Mouse (Mus musculus) liver, postnatal 0 days (tissue): ENCODE results near the gene Meis1. TPM values are rescaled to one million over a fixed set of nuclear protein-coding genes. Genes with fewer than 3 reads are reported as not detected.

Experiments
- ATAC-seq: fragments of 200-750 bp; cut with Nextera tagmentation; 2 replicates; pipeline ENCODE4 v1.8.0; 2017; ENCODE audit warnings: mild to moderate bottlenecking, moderate library complexity
- DNase-seq: peaks from one replicate; pipeline ENCODE4 v3.0.0-alpha.2; 2016
- H3K27ac ChIP-seq: fragments of 300-500 bp; sonication (generic); 2 replicates; pipeline ENCODE4 v1.5.1; 2014; ENCODE audit warnings: antibody characterized with exemption, moderate library complexity, mild to moderate bottlenecking, low read depth
- H3K27me3 ChIP-seq: fragments of 300-500 bp; sonication (generic); 2 replicates; pipeline ENCODE4 v1.6.1; 2014; ENCODE audit warnings: low read length, control low read depth, mixed read lengths; ENCODE audit not compliant: insufficient read depth
- H3K36me3 ChIP-seq: fragments of 300-500 bp; sonication (generic); replicated peaks from 2 replicates; pipeline ENCODE4 v1.6.1; 2014; ENCODE audit warnings: mild to moderate bottlenecking, control low read depth, low read length, moderate library complexity, mixed read lengths; ENCODE audit not compliant: insufficient read depth
- H3K4me1 ChIP-seq: fragments of 300-500 bp; sonication (generic); 2 replicates; pipeline ENCODE4 v1.6.1; 2014; ENCODE audit warnings: antibody characterized with exemption, mild to moderate bottlenecking, control low read depth; ENCODE audit not compliant: insufficient read depth
- H3K4me2 ChIP-seq: fragments of 300-500 bp; sonication (generic); 2 replicates; pipeline ENCODE4 v1.6.1; 2014; ENCODE audit warnings: low read depth, mild to moderate bottlenecking, low read length, moderate library complexity, mixed read lengths
- H3K4me3 ChIP-seq: fragments of 300-500 bp; sonication (generic); 2 replicates; pipeline ENCODE4 v1.5.1; 2014; ENCODE audit warnings: low read depth, low read length
- H3K9ac ChIP-seq: fragments of 300-500 bp; sonication (generic); replicated peaks from 2 replicates; pipeline ENCODE4 v1.6.1; 2014; ENCODE audit warnings: mild to moderate bottlenecking, moderate library complexity
- H3K9me3 ChIP-seq: fragments of 300-500 bp; sonication (generic); 2 replicates; pipeline ENCODE4 v1.6.1; 2016; ENCODE audit warnings: mild to moderate bottlenecking, control low read depth, low read length, mixed read lengths
- CTCF ChIP-seq: sonication (generic); IDR thresholded peaks from 2 replicates; pipeline ENCODE4 v1.5.1; 2016; ENCODE audit warnings: antibody characterized with exemption, low read depth
- EP300 ChIP-seq: IDR thresholded peaks from 2 replicates; pipeline ENCODE4 v1.6.1; 2016; ENCODE audit warnings: antibody characterized with exemption, low read depth, mild to moderate bottlenecking
- WGBS: fragments of 180-500 bp; shearing (Covaris S2); extraction: QIAGEN DNeasy Blood & Tissue Kit; methylation state at CpG from one replicate; pipeline ENCODE4 v1.1.7; 2014; ENCODE audit not compliant: insufficient replicate concordance; 5-methylcytosine and 5-hydroxymethylcytosine counted together
- polyA plus RNA-seq: library from polyadenylated mRNA; unstranded; fragments of >200 nt; fragmentation: Nextera tagmentation; extraction: Ambion mirVana; gene quantifications from 2 replicates; pipeline ENCODE4 v1.2.1, GENCODE M21; 2015

Meis1 gene
- polyA plus RNA-seq, 1 experiment from 2014 or later: 6.7 TPM

GRCm38 (mm10) chr11:18879456-18879818, 139.3 kb downstream of the Meis1 start:
- no peaks in the 10 kb centered on the region for H3K36me3 ChIP-seq
- ATAC-seq (no peak), DNase-seq (no peak)
- H3K4me1 ChIP-seq: peaks cover 18% of the 10 kb centered on the region
- H3K27me3 ChIP-seq: peaks cover 27% of the 10 kb centered on the region
- H3K9ac ChIP-seq: no peak overlapping the region
- no peak overlapping the region for H3K4me2 ChIP-seq
- TF ChIP-seq EP300: no peak
- TF ChIP-seq CTCF: no peak
- no peak overlapping the region for H3K27ac ChIP-seq
- WGBS: 0% methylated on average over 1 of the region's 1 CpGs
- no peak overlapping the region for H3K4me3 ChIP-seq
- no peaks in the 10 kb centered on the region for H3K9me3 ChIP-seq

- peak overlapping the region; percentile 57 for H3K4me3 ChIP-seq
- no peaks in the 10 kb centered on the region for H3K36me3 ChIP-seq
- DNase-seq: no peak
- H3K9me3 ChIP-seq: no peaks in the 10 kb centered on the region
- peak overlapping the region; percentile 82 for H3K4me2 ChIP-seq
- 4% methylated on average over 13 of the region's 13 CpGs for WGBS
- peaks cover 18% of the 10 kb centered on the region for H3K4me1 ChIP-seq
- TF ChIP-seq CTCF (no peak), EP300 (no peak)
- no peak overlapping the region for H3K9ac ChIP-seq
- peaks cover 33% of the 10 kb centered on the region for H3K27me3 ChIP-seq
- ATAC-seq: no peak
- no peak overlapping the region for H3K27ac ChIP-seq
Observed at GRCm38 (mm10) chr11:18878748-18879455, 139.9 kb downstream of the Meis1 start.

GRCm38 (mm10) chr11:18878016-18878415, 140.8 kb downstream of the Meis1 start:
- Histone ChIP-seq H3K4me2 (peak overlapping the region; percentile 82), H3K36me3 (no peaks in the 10 kb centered on the region), H3K9me3 (no peaks in the 10 kb centered on the region), H3K4me1 (peaks cover 18% of the 10 kb centered on the region), H3K27ac (peak overlapping the region; percentile 62), H3K9ac (peak overlapping the region; percentile 54), H3K4me3 (peak overlapping the region; percentile 57), H3K27me3 (peaks cover 39% of the 10 kb centered on the region)
- under 1% methylated on average over 18 of the region's 18 CpGs for WGBS
- no peak for DNase-seq
- ATAC-seq: 0 out of 2 replicates have a peak, but pooled peaks have one; percentile 5
- no peak for TF ChIP-seq EP300
- no peak for TF ChIP-seq CTCF

GRCm38 (mm10) chr11:18877626-18878011, 141.2 kb downstream of the Meis1 start:
- TF ChIP-seq EP300: no peak
- peak; percentile 61 for TF ChIP-seq CTCF
- no peaks in the 10 kb centered on the region for H3K9me3 ChIP-seq
- under 1% methylated on average over 23 of the region's 27 CpGs for WGBS
- H3K4me3 ChIP-seq: peak overlapping the region; percentile 57
- peaks cover 42% of the 10 kb centered on the region for H3K27me3 ChIP-seq
- H3K9ac ChIP-seq: peak overlapping the region; percentile 54
- peak; percentile 83 for ATAC-seq
- peaks cover 18% of the 10 kb centered on the region for H3K4me1 ChIP-seq
- peak overlapping the region; percentile 62 for H3K27ac ChIP-seq
- no peaks in the 10 kb centered on the region for H3K36me3 ChIP-seq
- DNase-seq: peak; percentile 62
- peak overlapping the region; percentile 82 for H3K4me2 ChIP-seq

GRCm38 (mm10) chr11:18876886-18877625, 141.7 kb downstream of the Meis1 start:
- peaks cover 42% of the 10 kb centered on the region for H3K27me3 ChIP-seq
- H3K9ac ChIP-seq: no peak overlapping the region; the same call in 1 of the 2 replicates
- peak overlapping the region; percentile 57 for H3K4me3 ChIP-seq
- H3K9me3 ChIP-seq: no peaks in the 10 kb centered on the region
- H3K27ac ChIP-seq: no peak overlapping the region
- ATAC-seq (peak; percentile 79), DNase-seq (peak; percentile 49)
- under 1% methylated on average over 40 of the region's 40 CpGs for WGBS
- TF ChIP-seq CTCF (no peak), EP300 (no peak)
- no peaks in the 10 kb centered on the region for H3K36me3 ChIP-seq
- H3K4me1 ChIP-seq: peaks cover 18% of the 10 kb centered on the region
- peak overlapping the region; percentile 82 for H3K4me2 ChIP-seq
